Mouse (Mus musculus): Measurements from ENCODE around the gene Cacna1i.

Cacna1i gene

DNA sequence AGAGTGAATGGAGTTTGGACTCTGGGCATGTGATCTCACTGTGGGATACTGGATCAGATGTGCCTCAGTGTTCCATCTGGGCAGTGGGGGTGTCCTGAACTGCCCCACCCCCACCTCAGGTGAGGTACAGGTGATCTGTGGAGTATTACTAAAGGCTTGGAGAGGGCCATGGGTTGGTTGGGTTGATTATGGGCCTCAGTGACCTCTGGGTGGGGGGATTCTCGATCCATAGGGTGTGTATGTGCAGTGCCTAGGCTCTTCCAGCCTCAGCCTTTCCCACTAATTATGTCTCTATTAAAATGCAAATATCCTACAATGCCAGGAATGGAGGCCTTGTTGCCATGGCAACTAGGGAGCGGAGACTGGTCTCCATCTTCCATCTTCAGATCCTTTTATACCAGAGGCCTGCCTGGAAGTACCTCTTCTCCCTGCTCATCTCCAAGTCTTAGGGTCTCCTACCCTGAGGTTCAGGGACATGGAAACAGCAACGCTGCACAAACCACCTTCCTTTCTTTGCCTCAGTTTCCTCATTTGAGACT is 15.1 kb upstream of the Cacna1i start:
- no peak for DNase-seq (ENCODE audit: extremely low spot score, low spot score)

DNA sequence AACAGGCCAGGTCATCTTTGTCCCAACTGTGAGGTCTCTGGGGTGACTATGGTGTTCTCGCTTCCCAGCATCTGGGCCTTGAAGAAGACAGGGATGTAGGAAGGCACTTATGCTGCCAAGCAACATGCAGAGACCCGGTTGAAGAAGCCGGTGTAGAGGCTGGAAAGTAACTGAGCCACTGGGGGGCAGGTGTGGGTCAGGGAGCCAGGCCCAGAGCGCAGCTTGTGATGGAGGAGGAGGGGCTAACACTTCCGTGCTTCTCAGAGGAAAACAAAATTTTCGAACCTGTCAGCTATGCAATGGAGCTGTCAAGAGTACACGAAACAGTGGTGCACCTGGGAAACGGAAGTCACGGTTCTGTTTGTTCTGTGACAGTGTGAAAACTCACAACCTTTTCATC is 9.9 kb upstream of the Cacna1i start:
- DNase-seq (ENCODE audit: extremely low spot score, low spot score), result no peak

DNA sequence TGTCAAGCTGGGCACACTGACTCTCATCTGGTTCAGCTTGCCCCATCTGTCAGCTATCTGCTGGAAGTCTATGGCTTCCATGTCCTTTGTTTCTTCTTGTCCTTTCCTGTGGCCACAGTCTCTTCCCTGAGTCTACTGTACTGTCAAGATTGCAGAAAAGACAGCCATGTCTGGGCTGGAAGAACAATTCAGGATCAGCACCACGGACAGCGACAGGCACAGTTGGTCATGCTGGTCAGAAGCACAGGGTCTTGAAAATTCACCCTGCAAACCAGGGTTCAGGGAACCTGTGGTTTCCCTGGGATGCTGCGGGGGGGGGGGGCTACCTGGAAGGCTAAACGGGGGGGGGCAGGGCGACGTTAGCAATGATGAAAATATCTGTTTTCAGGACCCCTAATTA is 9.4 kb upstream of the Cacna1i start:
- peak; percentile 81 for DNase-seq (ENCODE audit: extremely low spot score, low spot score)

DNA sequence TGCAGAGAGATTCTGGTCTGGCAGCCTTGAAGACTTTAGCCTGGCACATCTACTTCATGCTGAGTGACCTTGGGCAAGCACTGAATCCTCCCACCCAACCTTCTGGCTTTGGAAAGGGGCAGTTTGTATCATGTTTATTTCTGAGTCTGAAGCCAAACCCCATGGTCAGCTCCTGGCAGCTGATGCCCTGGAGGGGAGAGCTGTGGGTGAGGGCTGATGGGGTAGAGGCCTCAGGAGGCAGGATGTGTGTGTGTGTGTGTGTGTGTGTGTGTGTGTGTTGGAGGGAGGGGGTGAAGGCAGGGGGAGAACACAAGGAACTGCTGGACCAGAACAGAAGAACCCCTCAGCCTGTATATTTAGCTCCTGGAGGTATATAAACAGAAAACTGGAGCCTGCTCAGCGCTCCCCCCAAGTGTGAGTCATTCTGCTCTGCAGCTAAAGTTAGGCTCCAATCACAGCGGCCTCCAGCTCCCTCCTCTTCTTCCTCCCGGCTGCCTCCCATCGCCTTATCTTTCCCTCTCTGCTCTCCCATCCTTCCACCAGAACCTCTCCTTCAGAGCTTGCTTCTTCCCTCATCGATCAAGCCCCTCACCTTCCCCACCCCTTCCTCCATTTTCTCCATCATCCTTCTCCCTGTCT is 8.8 kb upstream of the Cacna1i start:
- DNase-seq (ENCODE audit: extremely low spot score, low spot score), result no peak

DNA sequence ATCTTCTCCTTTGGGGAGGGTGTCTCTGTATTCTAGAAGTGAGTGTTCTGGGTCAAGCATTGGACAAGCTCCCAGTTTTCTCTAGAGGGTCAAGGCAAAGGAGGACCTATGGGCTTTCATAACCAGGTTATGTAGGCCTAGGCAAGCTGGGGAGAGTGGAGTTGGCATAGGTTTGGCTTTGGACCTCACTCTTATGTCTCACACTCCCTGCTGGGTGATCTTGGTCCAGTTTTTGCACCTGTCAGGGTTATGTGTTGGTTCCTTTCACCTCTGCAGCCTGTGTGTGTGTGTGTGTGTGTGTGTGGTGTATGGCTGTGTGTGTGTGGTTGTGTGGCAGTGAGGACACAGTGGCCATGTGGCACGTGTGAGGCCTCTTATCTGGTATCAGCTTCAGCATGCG is 8.0 kb upstream of the Cacna1i start:
- DNase-seq (ENCODE audit: extremely low spot score, low spot score), result no peak

DNA sequence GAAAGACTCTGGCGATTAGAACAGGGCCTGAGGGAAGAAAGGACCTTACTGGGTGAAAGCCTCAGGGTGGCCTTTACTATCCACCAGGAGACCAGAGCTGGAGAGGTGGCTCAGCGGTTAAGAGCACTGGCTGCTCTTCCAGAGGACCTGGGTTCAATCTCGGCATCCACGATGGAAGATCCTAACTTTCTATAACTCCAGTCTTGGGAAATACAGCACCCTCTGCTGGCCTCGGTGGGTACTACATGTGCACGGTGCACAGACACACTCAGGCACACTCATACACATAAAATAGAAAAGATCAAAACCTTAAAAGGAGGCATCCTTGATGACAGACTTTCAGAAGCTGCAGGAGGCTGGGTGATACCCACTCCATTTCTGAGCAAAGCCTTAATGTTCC is 6.4 kb upstream of the Cacna1i start:
- peak; percentile 70 for DNase-seq (ENCODE audit: extremely low spot score, low spot score)

DNA sequence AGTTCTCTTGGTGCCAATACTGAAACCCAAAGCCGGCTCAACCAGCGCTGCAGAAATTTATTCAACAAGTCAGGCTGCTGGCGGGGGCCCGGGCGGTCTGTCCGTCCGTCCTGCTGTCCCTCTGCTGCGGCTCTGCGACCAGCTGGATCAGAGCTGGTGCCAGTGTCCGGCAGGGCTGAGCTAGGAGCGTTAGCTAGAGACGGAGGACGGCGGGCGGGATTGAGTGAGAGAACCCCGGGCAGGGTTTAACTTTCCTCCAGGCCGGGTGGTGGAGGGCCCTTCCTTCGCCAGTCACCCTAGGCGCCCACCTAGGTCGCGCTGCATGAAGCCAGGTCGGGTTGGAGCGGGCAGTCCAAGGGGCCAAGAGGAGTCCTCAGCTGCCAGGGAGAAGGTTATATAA is 998 bp downstream of the Cacna1i start:
- peak; percentile 56 for DNase-seq (ENCODE audit: extremely low spot score, low spot score)

DNA sequence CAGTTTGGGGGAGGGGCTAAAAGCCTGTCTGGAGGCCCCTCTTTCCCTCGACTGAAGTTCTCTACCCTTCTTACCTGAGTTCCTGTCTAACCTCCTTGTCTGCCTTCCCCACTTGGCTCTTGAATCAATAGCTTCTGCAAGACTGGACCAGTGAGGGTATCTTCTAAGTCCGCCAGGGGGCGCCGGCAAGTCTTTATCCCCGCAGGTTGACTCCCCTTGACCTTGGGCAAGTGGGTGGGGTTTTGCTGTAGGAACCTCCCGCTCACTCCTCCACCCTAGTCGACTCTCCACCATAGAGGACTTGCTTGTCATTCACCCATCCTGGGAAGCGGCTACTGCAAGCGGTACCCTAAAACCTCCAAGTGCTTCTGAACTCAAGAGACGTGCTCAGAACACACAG is 2.4 kb downstream of the Cacna1i start:
- peak; percentile 69 for DNase-seq (ENCODE audit: extremely low spot score, low spot score)

DNA sequence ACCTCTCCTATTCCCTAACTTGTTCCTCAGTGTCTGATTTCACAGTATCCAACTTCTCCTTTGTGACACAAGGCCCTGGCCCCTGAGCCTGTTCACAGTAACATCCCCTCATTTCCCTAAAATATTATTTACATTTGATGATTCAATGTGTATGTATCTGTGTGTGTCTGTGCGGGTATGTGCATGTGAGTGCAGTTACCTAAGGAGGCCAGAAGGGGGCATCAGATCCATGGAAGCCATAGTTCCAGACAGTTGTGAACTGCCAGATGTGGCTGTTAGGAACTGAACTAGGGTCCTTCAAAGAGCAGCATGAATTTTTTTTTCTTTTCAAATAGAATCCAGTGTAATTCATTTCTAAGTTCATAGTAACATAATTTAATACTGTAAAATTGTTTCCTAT is 10.1 kb downstream of the Cacna1i start:
- no peak for DNase-seq (ENCODE audit: extremely low spot score, low spot score)

DNA sequence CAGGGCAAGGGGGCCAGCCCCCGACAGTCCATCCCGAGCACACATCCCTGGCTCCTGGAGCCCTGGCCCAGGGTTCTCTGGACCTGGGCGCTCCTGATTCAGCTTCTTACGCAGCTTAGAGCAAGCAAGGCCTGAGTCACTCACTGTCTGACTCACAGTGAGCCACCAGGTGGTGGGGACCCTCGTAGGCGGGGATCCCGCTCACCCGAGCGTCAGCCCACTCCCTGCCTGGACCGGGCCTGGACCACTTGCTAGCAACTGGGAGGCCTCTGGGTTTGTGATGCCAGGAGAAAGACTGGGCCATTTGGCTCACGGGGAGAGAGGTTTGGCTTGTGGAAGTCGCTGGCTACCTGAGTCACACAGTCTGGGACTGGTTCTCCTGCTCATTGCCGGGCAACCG is 16.7 kb downstream of the Cacna1i start:
- no peak for DNase-seq (ENCODE audit: extremely low spot score, low spot score)

DNA sequence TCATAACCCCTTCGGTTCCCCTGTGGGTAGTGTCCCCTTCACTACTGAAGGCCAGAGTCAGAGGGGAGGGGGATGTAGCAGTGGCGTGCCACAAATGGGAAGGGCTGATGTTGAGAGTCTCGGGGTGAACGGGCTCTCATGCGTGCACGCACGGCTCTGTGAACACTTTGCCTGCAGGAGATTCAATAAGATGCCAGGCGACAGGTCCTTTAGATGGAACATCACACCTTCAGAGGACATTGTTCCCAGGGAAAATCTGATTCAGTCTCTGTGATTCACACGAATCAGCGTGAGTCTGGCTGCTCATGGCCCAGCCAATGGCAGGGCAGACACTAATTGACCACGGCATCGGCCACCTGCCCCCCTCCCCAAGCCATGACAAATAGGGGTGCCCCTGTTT is 17.1 kb downstream of the Cacna1i start:
- no peak for DNase-seq (ENCODE audit: extremely low spot score, low spot score)

DNA sequence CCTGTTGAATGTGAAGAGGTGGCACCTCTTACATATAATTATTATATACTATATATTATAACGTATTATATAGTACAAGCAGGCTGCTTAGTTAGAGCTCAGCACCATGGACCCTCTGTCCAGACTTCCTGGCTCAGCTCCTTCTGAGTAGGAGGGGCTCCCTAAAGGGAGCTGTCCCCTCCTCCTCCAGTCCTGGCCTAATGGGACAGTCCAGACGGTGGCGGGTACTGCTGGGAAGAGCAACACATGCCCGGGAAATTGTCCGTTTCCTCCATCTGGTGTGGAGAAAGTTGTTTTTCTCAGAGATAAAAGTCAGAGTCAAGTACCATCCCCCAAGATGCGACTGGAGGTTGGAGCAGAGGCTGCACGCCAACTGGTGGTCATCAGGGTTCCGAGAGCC is 19.1 kb downstream of the Cacna1i start:
- DNase-seq (ENCODE audit: extremely low spot score, low spot score), result no peak

DNA sequence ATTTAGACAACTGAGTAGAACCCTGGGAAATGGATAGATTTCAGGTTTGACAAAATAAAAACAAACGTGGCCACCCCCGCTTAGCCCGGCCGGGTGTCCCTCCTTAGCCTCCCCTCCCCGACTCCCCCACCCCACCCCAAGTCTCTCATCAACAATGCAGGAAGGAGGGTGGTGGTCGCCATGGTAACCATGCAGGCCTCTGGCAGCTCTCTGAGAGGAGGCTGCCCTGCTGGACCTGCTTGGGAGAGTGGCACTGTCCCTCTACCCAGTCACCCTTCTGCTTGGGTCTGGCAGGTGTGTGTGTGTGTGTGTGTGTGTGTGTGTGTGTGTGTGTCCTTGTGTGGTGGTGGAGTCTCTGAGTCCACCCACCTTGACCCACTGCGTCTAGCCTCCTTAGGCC is 27.7 kb downstream of the Cacna1i start:
- no peak for DNase-seq (ENCODE audit: extremely low spot score, low spot score)

DNA sequence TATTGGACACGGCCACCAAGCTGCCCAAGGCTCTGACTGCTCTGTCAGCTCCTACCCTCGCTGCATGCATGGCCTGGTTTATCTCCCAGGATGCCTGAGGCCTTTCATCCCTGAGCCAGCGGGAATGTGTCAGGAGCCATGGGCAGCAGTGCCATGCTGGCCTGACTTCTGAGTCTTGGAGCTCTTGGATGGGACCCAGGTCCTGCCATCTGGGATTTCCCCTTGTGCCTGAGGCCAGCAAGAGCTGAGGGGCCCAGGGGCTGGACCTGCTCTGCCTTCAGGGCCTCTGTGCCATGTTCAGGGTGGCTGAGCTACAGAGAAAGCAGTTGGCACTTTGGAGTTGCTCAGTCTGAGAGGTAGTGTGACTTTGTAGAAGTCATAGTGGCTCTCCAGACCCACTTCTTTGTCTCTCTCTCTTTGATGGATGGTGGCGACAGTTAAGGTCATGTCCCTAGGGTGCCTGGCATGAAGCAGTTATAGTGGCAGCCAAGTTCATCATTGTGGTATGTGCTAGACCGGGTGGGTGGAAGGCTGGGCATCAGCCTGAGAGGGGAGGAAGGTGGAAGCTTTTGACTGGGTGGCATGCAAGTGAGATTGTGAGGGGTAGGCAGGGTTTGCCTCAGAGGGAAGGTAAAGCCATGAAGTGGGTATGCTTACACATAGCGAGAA is 30.1 kb downstream of the Cacna1i start:
- DNase-seq (ENCODE audit: extremely low spot score, low spot score), result no peak

DNA sequence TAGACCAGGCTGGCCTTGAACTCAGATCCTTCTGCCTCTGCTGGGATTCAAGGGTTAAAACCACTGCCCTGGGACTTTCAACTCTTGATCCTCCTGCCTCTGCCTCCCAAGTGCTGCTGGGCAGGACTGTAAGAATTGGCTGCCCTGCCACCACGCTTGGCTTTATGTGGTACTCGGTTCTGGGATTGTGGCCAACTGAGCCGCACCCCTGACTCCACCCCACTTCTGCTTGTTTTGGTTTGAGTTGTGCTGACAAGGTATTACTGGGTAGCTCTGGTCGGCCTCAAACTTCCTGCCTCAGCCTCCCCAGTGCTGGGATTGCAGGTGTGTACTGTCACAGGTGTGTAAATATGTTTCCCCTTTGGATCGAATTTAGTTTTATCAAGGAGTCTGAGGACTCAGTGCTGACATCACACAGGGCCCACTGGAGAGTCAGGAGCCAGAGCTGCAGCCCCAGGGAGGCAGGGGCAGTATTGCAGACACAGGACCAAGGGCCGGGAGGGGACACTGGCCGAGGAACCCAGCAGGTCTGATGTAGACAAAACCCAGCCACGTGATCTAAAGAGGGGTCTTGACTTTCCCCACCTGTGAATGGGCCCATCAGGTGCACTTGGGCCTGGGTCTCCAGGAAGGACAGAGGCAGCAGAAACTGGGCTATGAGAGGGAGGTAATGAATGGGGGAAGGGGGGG is 30.9 kb downstream of the Cacna1i start:
- no peak for DNase-seq (ENCODE audit: extremely low spot score, low spot score)

DNA sequence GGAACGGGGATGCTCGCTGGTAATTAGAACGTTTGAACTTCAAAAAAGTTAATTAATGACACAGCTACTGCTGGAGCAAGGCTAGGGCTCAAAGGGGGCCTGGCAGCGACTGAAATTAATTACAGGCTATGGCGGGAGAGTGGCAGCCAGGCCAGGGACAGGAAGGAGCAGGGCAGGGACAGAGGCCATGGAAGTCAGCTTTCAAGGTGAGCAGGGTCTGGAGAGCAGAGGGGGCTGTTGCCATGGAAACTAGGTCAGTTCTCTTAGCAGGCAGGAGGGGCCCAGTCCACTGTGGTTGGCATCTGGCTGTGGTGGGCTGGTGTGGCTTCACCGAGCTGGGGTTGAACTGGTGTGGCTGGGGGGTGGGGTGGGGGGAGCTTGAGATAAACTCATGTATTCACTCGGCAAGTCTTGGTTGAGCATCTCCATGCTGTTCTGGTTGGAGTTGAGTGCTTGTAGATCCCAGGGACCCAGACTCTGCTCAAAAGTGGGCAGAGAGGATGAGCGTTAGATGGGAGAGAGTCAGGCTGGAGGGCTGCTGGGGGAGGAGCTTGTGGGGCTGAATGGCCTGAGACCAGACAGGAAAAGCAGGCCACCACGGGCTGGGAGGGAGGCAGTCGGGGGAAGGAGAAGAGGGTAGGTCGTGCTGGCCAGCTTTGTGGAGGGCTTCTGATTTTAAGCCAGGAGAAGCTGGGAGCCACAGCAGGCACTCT is 31.7 kb downstream of the Cacna1i start:
- DNase-seq (ENCODE audit: extremely low spot score, low spot score), result peak; percentile 19

DNA sequence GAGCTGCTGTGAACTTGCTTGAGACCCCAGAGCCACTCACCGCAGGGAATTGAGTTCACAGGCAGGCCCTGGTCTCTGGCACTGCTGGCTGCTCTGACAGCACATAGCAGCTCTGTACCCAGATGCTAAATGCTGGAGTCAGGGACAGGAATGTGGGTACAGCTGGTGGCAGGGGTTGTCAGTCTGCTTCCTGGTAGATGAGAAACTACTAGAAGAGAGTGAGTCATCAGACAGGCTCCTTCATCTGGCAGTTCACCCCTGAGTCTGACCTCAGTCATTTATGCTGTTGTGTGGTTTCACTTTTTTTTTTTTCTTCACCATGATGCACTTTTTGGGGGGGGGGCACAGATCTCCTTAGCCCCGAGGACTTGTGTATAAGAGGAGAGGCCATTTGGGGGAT is 32.3 kb downstream of the Cacna1i start:
- DNase-seq (ENCODE audit: extremely low spot score, low spot score), result no peak

DNA sequence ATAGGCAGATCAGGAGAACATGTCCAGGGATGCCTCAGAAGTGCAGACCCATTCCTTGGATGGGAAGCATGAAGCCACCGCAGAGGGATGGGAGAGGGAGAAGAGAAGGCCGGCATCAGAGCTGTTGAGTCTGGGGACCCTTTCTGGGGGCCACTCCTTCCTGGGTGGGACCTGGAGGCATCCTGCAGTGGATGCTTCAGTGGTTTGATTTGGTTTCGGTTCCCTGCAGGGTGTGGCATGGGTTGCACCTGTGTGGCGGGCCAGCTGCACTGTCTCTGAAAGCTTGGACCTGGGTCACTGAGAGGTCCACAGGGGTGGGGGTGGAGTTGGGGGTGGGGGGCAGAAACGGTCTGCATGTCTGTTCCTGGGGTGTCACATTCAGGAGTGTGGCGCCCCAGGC is 32.9 kb downstream of the Cacna1i start:
- no peak for DNase-seq (ENCODE audit: extremely low spot score, low spot score)

DNA sequence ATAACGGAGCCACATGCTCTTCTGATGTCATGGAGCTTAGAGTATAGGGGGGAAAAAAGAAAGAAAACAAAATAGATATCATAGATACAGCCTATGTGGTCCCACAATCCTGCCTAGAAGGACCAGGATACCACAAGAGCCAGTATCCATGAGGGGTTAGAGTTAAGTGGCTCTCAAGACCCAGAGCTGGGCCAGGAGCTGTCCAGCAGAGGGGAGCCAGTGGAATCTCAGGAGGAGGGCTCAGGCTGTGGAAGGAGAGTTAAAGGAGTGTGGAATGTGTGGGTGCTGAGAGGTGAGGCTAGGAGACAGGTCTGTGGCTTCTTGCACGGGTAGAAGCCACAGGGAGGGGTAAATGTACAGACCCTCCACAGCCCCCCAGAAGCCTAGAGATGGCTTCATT is 38.2 kb downstream of the Cacna1i start:
- DNase-seq (ENCODE audit: extremely low spot score, low spot score), result no peak

DNA sequence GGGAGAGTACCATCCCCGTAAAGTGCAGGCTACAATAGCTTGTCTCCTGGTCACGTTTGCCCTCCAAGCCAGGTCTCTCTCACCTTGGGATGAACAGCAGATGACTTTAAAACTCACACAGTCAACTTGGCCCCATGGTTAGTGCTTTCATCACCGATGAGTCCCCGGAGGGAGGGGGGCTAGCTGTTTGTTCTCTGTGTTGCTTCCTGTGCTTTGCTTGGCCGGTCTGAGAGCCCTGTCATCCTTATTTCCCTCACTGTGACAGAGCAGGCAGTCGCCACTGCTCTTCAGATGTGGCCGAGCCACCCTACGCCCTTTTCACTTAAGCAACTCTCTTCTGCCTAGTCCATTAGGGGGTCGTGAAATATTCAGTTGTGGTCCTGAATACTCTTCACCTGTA is 38.7 kb downstream of the Cacna1i start:
- no peak for DNase-seq (ENCODE audit: extremely low spot score, low spot score)

DNA sequence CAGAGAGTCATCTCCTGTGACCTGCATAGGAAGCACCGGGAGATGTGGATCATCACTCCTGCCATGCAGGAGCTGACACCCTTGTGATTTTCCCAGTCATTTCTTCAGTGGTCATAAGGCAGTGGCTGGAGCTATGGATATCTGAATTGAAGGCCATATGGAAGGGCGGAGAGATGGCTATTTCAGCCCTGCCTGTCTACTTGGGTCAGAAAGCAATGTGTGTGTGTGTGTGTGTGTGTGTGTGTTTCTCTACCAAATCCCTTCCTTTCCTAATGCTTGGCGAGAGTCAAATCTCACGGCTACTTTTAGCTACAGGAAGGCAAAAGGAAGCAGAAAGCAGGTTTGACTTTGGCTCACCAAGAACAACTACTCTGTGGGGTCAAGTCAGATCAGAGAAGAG is 39.9 kb downstream of the Cacna1i start:
- no peak for DNase-seq (ENCODE audit: extremely low spot score, low spot score)

Measured in neural tube, embryonic 10.5 days (tissue).